Mouse (Mus musculus) forebrain, embryonic 16.5 days (tissue): ENCODE data around the gene Krtap24-1. TPM values are rescaled to one million over a fixed set of nuclear protein-coding genes. Genes with fewer than 3 reads are reported as not detected.

Source experiments
- ATAC-seq: fragments of 200-750 bp; cut with Nextera tagmentation; 2 replicates; pipeline ENCODE4 v1.8.0; 2017; ENCODE audit warnings: mild to moderate bottlenecking, moderate library complexity
- H3K27ac ChIP-seq: fragments of 300-500 bp; sonication (generic); 2 replicates; pipeline ENCODE4 v1.5.1; 2014; ENCODE audit warnings: low read length, control low read depth
- H3K27me3 ChIP-seq: fragments of 300-500 bp; sonication (generic); replicated peaks from 2 replicates; pipeline ENCODE4 v1.6.1; 2014; ENCODE audit warnings: low read length; ENCODE audit not compliant: control insufficient read depth, insufficient read depth
- H3K36me3 ChIP-seq: fragments of 300-500 bp; sonication (generic); 2 replicates; pipeline ENCODE4 v1.6.1; 2014; ENCODE audit not compliant: control insufficient read depth, insufficient read depth
- H3K4me1 ChIP-seq: fragments of 300-500 bp; sonication (generic); replicated peaks from 2 replicates; pipeline ENCODE4 v1.6.1; 2014; ENCODE audit warnings: low read length; ENCODE audit not compliant: control insufficient read depth, insufficient read depth
- H3K4me2 ChIP-seq: fragments of 300-500 bp; sonication (generic); 2 replicates; pipeline ENCODE4 v1.6.1; 2014; ENCODE audit warnings: mild to moderate bottlenecking, low read length, control low read depth
- H3K4me3 ChIP-seq: fragments of 300-500 bp; sonication (generic); replicated peaks from 2 replicates; pipeline ENCODE4 v1.5.1; 2014; ENCODE audit warnings: mild to moderate bottlenecking, low read length, control low read depth
- H3K9ac ChIP-seq: fragments of 300-500 bp; sonication (generic); replicated peaks from 2 replicates; pipeline ENCODE4 v1.6.1; 2014; ENCODE audit warnings: low read depth, low read length, control low read depth
- H3K9me3 ChIP-seq: fragments of 300-500 bp; sonication (generic); 2 replicates; pipeline ENCODE4 v1.6.1; 2016; ENCODE audit warnings: low read length; ENCODE audit not compliant: control insufficient read depth
- WGBS: fragments of 180-500 bp; shearing (Covaris S2); extraction: QIAGEN DNeasy Blood & Tissue Kit; methylation state at CpG from one replicate; pipeline ENCODE4 v1.1.7; 2014; 5-methylcytosine and 5-hydroxymethylcytosine counted together
- polyA plus RNA-seq: library from polyadenylated mRNA; unstranded; fragments of >200 nt; fragmentation: Nextera tagmentation; extraction: Ambion mirVana; gene quantifications from 2 replicates; pipeline ENCODE4 v1.2.1, GENCODE M21; 2015

Gene Krtap24-1
- polyA plus RNA-seq, 1 experiment from 2014 or later: not detected

- no peaks in the 10 kb centered on the region for H3K4me1 ChIP-seq
- no peaks in the 10 kb centered on the region for H3K36me3 ChIP-seq
- H3K27ac ChIP-seq: no peak within 1 kb of the TSS
- no peak within 1 kb of the TSS for H3K9ac ChIP-seq
- H3K27me3 ChIP-seq: no peaks in the 10 kb centered on the region
- 92% methylated on average over 4 of the region's 4 CpGs for WGBS
- H3K4me3 ChIP-seq: no peak within 1 kb of the TSS
- no peaks in the 10 kb centered on the region for H3K9me3 ChIP-seq
- ATAC-seq: no peak
- H3K4me2 ChIP-seq: no peak within 1 kb of the TSS
Observed at GRCm38 (mm10) chr16:88627566-88627965, 15.5 kb upstream of the Krtap24-1 start, which contains the start of gene 2310079G19Rik. Gene 2310079G19Rik (minus strand): TSS chr16:88627666.

- no peaks in the 10 kb centered on the region for H3K4me1 ChIP-seq
- no peaks in the 10 kb centered on the region for H3K36me3 ChIP-seq
- WGBS: 66% methylated on average over 4 of the region's 4 CpGs
- no peak overlapping the region for H3K27ac ChIP-seq
- H3K4me3 ChIP-seq: no peak overlapping the region
- no peak for ATAC-seq
- no peaks in the 10 kb centered on the region for H3K9me3 ChIP-seq
- H3K4me2 ChIP-seq: no peak overlapping the region
- H3K9ac ChIP-seq: no peak overlapping the region
- no peaks in the 10 kb centered on the region for H3K27me3 ChIP-seq
Observed at GRCm38 (mm10) chr16:88612712-88613111, 633 bp upstream of the Krtap24-1 start.

GRCm38 (mm10) chr16:88604570-88604969 is 7.5 kb downstream of the Krtap24-1 start:
- ATAC-seq: no peak
- Histone ChIP-seq H3K27ac (no peak overlapping the region), H3K9ac (no peak overlapping the region), H3K4me2 (no peak overlapping the region), H3K27me3 (no peaks in the 10 kb centered on the region), H3K4me1 (no peaks in the 10 kb centered on the region), H3K9me3 (no peaks in the 10 kb centered on the region), H3K36me3 (no peaks in the 10 kb centered on the region), H3K4me3 (no peak overlapping the region)
- WGBS: 73% methylated on average over 6 of the region's 6 CpGs

- no peak overlapping the region for H3K27ac ChIP-seq
- no peaks in the 10 kb centered on the region for H3K36me3 ChIP-seq
- no peak overlapping the region for H3K9ac ChIP-seq
- 40% methylated on average over 1 of the region's 1 CpGs for WGBS
- H3K9me3 ChIP-seq: no peaks in the 10 kb centered on the region
- H3K4me1 ChIP-seq: no peaks in the 10 kb centered on the region
- no peaks in the 10 kb centered on the region for H3K27me3 ChIP-seq
- H3K4me2 ChIP-seq: no peak overlapping the region
- no peak for ATAC-seq
- no peak overlapping the region for H3K4me3 ChIP-seq
Observed at GRCm38 (mm10) chr16:88602464-88602863, 9.6 kb downstream of the Krtap24-1 start.

- H3K4me2 ChIP-seq: no peak overlapping the region
- no peaks in the 10 kb centered on the region for H3K27me3 ChIP-seq
- no peak overlapping the region for H3K4me3 ChIP-seq
- no peaks in the 10 kb centered on the region for H3K36me3 ChIP-seq
- no peak for ATAC-seq
- no peak overlapping the region for H3K9ac ChIP-seq
- 85% methylated on average over 8 of the region's 8 CpGs for WGBS
- no peaks in the 10 kb centered on the region for H3K9me3 ChIP-seq
- H3K4me1 ChIP-seq: no peaks in the 10 kb centered on the region
- no peak overlapping the region for H3K27ac ChIP-seq
Observed at GRCm38 (mm10) chr16:88600303-88600702, 11.8 kb downstream of the Krtap24-1 start.

GRCm38 (mm10) chr16:88599504-88600237 is 12.4 kb downstream of the Krtap24-1 start:
- WGBS: 62% methylated on average over 16 of the region's 16 CpGs
- no peak for ATAC-seq
- H3K27ac ChIP-seq: no peak overlapping the region

GRCm38 (mm10) chr16:88592758-88593157 is 19.3 kb downstream of the Krtap24-1 start:
- ATAC-seq: no peak
- Histone ChIP-seq H3K4me2 (no peak overlapping the region), H3K4me3 (no peak overlapping the region), H3K9me3 (no peaks in the 10 kb centered on the region), H3K36me3 (no peaks in the 10 kb centered on the region), H3K9ac (no peak overlapping the region), H3K4me1 (no peaks in the 10 kb centered on the region), H3K27ac (no peak overlapping the region), H3K27me3 (no peaks in the 10 kb centered on the region)

More at GRCm38 (mm10) chr16:88599504-88600237, 12.4 kb downstream of the Krtap24-1 start:
- Histone ChIP-seq H3K9ac (no peak overlapping the region), H3K36me3 (no peaks in the 10 kb centered on the region), H3K27me3 (no peaks in the 10 kb centered on the region), H3K4me1 (no peaks in the 10 kb centered on the region), H3K9me3 (no peaks in the 10 kb centered on the region), H3K4me3 (no peak overlapping the region), H3K4me2 (no peak overlapping the region)

GRCm38 (mm10) chr16:88583338-88583737 is 28.7 kb downstream of the Krtap24-1 start:
- Histone ChIP-seq H3K9me3 (no peaks in the 10 kb centered on the region), H3K4me1 (no peaks in the 10 kb centered on the region), H3K27ac (no peak overlapping the region), H3K27me3 (no peaks in the 10 kb centered on the region), H3K4me2 (no peak overlapping the region), H3K9ac (no peak overlapping the region), H3K4me3 (no peak overlapping the region), H3K36me3 (no peaks in the 10 kb centered on the region)
- ATAC-seq: no peak
- WGBS: 92% methylated on average over 9 of the region's 9 CpGs

- Histone ChIP-seq H3K4me1 (no peaks in the 10 kb centered on the region), H3K9me3 (no peaks in the 10 kb centered on the region), H3K9ac (no peak overlapping the region), H3K27ac (no peak overlapping the region), H3K27me3 (no peaks in the 10 kb centered on the region), H3K4me3 (no peak overlapping the region), H3K4me2 (no peak overlapping the region), H3K36me3 (no peaks in the 10 kb centered on the region)
- ATAC-seq: no peak
- WGBS: 81% methylated on average over 4 of the region's 4 CpGs
Observed at GRCm38 (mm10) chr16:88575885-88576679, 36.0 kb downstream of the Krtap24-1 start.
